Mouse (Mus musculus) cerebellum, adult 9-11 months (tissue): ENCODE data around the gene Jmjd6.

ENCODE experiments used
- DNase-seq: peaks from one replicate; pipeline ENCODE4 v3.0.0; 2022

Jmjd6 gene

DNA sequence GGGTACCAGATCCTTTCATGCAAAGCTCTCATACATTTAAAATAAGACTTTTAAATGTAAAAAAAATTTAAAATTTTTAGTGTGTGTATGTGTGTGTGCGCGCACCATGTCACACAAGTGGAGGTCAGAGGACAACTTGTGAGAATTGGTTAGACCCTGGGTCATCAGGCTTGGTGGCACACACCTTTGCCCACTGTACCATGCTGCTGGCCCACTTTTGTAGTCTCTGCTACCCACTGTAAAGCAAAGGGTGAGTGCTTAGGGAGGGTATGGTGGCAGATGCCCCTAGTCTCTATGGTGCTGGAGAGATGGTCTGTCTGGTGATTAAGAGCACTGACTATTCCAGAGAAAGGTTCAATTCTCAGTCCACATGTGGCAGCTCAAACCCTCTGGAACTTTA, 20.0 kb downstream of the Jmjd6 start:
- DNase-seq = no peak

DNA sequence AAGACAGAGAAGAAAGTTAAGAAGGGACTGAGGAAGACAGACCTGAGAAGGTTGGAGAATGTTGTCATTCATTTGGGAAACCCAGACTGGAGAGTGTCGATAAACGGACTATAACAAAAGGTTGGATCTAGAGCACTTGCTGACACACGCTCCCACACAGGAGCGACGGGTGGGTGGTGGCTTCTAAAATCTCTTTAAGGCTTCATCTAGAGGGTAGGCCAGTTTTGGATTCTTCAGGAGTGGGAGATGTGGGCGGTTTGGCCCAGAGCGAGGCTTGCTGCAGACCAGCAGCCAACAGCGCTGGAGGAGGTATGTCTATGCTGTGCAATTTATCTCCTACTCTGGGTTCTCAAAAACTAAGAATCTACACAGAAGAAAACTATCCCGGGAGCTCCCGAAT, 20.6 kb downstream of the Jmjd6 start:
- no peak for DNase-seq

DNA sequence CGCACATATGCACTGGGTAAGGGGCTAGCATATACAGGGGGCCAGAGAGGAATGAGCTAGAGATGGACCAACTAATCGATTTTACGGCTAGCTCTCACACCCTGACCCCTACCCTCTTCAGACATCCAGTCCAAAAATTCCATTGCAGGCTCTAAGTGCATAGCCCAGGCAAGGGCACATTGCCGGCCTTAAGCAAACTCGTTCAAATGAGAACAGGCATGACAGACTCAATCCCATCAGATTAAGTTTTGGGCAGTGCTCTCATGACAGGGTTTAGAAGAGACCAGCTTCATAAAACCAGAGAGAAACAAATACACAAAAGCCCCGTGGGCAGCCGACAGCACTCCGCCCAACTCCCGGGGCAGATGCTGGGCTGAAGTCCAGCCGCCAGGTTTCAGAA, 21.0 kb downstream of the Jmjd6 start:
- DNase-seq = no peak

DNA sequence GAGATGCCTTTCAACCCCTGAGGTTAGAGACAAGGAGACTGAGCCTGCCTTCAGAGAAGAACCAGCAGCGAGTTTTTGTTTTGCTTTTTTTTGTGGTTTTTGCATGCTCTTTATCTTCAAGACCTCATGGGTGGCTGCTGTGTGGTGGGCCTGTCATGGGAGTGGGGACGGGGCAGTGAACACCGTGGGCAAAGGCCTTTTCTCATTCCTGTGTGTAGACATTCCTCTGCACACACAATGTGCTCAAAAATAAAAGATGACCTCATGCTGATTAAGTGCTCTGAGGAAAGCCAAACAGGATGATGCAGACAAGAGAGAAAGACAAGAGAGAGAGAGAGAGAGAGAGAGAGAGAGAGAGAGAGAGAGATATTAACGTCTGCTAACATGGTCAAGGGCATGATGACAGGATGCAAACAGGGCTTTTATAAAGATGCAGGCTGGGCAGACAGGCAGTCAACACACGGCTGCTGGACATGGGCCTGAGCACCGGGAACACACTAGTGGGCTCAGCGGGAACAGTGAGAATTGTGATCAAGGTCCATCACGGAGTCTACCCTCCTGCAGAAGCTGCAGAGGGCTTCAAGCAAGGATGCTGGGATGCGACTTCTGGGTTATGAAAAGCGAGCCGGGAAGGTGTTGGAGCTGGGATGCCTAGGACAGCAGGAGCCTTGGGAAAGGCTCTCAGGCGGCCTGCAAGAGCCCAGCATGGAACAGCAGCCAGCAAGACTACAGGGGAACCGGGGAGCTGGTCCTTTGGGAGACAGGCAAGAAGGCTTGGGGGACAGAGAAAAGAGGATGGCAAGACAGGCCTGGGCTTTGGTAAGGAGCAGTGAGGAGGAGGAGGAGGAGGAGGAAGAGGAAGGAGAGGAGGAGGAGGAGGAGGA, 21.9 kb downstream of the Jmjd6 start:
- no peak for DNase-seq

DNA sequence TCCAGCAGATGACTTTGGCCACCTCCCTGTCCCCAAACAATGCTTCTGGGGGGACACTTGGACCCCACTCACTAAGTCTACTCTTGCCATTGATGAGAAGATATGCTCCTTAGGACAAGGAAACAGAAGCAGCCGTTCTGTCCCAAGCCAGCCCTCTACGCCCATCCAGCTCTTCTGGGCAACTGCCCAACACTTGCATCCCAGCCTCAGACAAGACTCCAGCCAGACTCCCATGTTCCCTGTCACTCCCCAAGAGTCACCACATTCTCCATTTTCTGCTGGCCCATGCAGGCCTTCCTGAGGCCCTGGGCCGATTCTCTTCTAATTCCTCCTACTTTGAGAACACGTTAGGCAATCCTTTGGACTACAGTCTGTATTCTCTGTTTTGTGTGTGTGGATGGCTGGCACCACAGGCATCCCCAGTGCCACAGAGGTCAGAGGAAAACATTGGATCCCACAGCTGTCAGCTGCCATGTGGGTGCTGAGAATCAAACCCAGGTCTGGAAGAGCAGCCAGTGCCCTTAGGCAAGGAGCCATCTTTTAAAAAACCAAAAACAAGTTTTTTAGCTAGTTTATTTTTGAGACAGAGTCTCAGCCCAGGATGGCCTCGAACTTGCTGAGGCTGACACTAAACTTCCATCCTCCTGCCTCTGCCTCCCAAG, 23.2 kb downstream of the Jmjd6 start:
- peak; percentile 17 for DNase-seq

DNA sequence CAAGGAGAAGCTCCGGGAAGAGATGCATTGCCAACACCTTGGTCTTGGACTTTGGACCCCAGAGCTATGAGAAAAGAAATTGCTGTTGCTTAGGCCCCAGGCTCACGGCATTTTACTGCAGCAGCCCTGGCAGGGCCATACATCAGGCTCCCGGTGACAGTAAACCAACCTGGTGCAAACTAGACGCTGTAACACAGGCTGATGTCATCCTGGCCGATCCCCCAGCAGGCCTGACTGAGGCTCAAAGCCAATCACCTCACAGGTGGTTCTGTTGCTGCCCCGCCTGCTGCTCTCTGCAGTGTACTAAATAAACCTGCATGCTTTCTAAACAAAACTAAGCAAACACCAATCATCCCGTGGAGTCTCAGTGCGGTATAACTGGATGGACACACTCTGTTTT, 24.5 kb downstream of the Jmjd6 start:
- peak; percentile 59 for DNase-seq

DNA sequence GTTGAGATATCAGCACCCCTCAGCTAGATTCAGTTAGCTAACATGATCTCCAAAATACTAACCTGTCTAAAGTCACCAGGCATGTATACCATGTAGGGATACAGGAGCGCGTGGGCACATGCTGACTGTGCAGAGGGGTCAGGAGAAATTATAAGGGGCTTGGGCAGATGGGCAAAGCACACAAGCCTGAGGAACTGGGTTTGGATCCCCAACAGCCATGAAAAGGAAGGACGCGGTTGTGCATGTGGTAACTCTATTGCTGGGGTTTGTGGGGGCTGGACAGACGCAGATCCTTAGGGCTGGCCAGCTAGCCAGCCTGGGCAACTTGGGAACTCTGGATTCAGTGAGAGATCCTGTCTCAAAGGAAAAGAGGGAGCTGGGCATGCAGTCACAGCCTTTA, 25.7 kb downstream of the Jmjd6 start:
- peak; percentile 7 for DNase-seq

DNA sequence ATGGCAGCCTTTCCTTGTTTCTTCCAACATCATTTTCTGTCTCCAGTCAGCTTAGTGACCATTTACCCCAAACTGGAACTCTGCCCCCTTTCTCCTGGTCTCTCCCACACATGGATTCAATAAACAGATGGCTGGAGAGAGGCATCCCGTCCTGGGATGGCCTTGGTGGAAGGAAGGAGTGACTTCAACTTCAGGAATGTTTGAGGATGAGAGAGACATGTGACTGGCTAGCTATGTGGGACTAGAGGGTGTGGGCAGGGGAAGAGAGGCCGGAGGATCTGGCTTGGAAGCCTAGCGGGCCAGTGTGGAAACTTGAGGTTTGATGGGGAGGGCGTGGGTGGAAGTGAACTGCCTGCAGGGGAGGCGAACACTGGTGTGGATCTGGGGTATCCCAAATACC, 26.5 kb downstream of the Jmjd6 start:
- peak; percentile 16 for DNase-seq

DNA sequence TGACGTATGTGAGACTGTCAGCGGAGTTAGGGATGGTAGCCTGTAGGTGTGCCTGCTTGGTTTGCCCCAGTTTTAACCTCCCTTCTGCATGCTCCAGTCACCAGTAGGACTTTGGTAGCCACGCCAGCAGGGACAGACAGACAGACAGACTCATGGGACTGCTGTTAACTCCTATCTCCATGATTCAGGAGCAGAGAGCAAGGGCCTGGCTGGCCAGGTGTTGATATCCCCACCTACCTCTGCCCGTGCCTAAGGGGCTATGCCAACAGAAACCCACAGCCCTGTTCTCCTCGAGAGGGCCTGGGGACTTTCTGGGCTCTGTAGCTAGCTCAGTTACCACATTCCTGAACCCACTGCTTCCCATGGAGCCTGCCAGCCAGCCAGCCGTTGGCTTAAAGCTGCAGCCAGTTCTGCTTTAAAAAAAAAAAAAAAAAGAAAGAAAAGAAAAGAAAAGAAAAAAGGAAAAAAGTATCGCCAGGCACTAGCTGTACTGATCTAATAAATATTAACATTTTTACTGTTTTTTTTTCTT, 28.3 kb downstream of the Jmjd6 start:
- DNase-seq = peak; percentile 19

DNA sequence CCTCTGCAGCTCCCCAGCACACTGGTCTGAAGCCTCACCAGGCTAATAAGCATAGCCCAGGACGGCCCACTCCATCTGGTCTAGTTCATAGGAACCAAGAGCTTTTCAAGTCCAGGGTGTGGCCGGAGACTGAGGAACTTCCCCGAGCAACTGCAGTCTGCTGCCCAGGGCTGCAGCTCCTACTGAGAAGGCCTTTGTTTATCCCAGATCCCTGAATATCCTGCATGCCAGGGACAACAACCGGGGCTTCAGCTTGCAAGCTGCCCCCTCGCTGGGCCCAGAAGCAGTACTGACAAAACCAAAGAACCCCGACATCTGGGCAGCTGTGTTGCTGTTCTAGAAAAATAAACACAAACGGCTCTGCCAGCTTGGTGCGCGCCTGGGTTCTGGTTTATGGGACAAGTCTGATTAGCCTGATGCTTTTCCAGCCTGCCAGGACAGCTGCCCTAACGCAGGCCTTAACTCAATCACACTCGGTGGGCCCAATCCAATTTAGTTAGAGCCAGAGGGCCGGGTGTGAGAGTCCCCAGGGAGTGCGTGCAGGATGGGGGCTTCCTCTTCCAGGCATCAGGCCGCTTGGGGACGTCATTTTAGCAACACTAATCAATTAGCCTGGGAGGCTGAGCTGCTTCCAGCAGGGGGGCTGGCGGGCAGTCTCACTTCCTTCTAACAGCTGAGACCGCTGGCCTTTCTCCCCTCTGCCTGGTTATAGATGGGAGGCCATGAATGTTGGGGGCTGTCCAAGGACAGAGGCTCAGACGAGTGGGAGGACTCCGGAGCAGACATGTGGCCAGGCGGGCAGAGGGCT, 29.0 kb downstream of the Jmjd6 start:
- DNase-seq = peak; percentile 31

DNA sequence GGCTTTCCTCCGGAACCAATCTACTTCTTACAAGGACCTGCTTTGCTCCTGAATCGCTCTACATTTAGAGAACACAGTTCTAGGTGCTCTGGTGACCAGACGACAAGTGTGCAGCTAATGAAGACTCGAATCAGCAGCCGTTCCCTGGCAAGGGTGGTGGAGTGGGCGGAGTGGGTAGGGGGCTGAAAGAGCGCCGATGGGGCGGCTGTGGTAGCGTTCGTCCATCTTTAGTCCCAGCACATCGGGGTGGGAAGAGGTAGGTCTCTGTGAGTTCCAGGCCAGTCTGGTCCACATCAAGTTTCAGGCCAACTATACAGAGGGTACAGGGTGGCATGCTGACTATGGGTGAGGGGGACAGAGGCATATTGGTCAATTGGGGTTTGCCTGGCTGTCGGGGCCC, 29.6 kb downstream of the Jmjd6 start:
- no peak for DNase-seq

DNA sequence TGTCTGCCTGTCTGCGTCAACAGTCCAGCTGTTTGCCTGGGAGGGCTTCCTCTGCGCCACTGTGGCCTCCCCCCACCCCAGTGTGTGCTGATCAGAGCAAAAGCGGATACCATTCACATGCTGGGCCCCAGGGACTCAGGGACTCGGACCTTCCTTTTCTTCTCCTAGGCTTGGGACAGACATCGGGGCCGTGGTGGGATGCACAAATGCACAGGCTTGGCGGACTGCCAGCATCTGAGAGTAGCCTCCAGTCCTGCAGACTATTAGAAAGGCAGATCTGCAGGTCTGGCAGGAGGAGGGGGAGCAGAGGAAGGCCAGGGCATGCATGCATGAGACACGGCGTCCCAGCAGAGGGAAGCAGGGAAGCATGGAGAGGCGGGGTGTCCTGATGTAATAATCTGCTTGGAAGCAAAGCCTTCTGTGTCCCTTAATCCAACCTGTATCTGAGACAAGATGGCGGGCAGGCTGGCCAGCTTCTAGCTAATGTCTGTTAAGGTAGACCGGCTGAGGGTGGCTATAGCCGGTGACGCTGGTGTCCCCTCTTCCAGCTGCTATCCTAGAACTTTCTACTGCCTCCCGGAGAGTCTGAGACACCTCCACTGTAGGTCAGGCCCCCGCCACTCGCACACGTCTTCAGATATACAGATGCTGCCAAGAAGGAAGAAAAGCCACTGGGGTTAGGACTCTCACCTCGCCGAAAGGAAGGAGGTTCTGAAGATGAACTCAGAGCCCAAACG, 30.3 kb downstream of the Jmjd6 start:
- peak; percentile 61 for DNase-seq

DNA sequence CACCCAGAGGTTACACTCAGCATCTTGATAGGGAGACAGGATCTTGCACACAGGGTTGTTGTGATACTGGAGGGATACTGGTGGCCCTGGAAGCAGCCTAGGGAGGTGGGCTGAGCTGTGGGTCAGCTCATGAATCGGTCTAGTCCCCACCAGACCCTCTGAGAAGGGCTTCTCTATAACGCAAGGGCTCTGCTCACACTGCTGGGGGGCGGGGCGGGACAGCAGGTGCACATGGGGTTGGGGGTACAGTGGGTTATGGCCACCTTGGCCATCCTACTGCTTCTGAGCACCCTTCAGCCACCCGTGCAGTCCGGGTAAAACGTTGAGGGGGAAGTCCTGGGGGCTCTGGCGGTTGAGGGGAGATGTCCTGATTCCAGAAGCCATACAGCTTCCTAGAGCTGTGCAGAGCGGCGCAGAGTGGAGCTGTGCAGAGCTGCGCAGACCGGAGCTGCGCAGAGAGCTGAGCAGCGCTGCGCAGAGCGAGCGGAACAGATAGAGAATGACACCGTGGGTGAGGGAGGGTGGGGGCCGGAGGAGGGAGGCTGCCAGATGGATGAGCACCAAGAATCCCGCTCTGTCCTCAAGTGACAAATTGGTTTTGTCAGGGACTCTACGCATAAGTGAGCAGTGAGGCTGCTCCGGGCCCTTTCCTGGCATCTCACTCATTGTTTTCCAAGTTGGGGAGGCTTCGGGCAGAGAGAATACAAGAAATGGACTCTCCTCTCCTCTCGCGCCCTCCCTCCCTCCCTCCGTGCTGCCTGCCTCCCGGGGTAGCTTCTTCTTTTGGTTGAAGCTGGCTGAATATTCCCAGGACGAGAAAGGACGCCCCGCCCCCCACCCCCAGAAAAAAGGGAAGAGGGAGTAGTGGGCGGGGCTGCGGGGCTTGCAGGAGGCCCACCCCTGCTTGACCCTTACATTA, 32.0 kb downstream of the Jmjd6 start:
- peak; percentile 89 for DNase-seq

DNA sequence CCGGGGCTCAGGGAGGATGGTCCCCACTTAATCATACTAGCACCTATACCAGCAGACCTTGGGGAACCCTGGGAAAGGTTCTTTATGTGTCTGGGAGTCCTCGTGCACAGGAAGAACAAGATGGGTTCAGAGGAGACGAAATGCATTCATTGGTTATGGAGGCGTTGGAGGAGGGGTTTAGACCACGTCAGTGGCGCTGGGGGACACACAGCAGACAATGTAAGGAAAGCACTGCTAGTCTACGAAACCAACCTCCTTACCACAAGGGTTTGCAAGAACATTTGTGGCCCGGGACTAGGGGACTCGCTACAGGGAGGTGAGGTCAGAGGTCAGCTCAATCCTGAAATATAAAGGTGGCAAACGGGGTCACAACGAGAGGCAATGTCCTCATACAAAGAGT, 32.7 kb downstream of the Jmjd6 start:
- DNase-seq = peak; percentile 53

DNA sequence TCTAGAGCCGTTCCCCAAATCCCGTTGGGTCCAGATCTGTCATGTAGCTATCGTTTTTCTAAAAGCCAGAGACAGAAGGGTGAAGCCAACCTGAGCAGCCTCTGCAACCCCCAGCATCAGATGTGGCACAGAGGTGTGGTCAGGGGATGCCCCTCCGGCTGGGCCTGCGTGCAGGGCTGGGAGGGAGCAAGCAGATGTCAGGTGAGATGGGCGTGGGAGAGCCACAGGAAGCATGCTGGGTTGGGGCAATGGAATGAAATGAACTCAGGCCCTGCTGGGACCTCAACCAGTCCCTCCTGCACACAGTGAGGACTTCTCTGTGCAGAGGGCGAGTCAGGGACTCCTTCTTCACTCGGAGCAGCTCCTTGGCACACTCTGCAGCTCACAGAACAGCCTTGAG, 33.7 kb downstream of the Jmjd6 start:
- DNase-seq = peak; percentile 39

DNA sequence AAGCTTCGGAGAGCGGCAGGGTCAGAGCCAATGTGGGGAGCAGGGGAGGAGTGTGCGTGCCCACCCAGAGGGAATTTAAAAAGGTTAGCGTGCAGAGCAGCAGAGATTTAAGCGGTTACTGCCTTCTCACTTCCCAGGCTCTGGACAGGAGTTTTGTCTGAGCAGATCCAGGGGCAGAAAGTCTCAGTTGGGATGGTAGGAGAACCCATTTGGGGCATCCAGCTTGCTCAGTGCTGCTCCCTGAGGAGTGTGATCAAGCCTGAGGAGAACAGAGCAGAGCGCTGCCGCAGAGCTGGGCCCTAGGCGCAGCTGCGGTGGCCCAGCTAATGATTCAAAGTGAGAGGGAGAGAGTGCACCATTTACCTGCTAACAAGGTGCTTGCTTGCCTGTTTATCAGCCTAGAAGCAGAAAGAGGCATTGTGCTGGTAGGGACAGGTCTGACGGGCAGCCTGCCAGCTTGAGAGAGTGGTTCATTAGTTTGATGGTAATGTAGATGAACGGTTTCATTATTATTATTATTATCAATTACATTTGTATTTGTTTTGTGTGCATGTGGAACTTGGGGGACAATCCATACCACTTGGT, 34.3 kb downstream of the Jmjd6 start:
- no peak for DNase-seq

DNA sequence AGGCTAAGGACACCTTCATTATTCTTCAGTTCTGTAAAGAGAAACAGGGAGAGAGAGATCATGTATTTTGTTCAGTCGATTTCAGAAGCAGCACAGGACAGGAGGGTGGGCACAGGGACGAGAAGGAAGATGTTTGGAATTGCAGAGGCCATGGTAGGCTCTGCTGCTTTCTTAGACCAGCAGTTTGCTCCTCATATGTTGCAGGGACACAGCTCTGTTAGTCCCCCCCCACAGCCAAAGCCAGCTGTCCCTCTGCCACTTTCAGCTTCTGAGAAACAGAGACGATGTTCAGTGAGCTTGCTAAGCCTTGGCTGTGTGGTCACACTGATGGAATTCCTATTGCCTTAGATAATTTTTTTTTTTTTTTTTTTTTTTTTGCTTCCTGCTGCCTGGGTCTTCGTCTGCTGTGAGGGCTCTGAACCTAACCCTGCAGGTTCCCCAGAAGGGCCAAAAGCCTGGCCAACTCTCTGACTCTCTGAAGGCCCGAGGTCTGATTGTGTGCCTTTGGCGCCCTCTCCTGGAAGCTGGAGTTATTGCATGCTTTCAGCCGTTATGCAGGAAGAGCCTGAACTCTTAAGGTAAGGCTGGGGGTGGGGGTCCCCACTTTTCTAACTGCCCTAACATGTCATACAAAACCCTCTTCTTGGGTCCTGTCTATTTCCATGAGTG, 35.2 kb downstream of the Jmjd6 start:
- DNase-seq = peak; percentile 85

DNA sequence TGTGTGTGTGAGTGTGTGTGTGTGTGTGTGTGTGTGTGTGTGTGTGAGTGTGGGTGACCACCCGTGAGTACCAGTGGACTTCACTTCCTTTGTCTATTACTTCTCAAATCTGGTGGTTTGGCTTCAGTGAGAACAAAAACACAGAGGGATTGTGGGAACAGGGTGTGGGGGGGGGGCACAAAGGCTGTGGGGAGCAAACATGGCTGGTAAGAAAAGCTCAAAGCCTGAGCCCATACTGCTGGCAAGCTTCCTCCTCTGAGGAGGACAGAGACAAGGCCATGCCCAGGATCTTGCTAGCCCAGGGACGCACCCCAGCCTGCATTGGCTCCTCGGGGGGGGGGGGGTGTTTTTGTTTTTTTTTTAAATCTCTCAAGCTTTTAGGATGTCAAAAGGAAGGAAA, 35.7 kb downstream of the Jmjd6 start:
- peak; percentile 10 for DNase-seq

DNA sequence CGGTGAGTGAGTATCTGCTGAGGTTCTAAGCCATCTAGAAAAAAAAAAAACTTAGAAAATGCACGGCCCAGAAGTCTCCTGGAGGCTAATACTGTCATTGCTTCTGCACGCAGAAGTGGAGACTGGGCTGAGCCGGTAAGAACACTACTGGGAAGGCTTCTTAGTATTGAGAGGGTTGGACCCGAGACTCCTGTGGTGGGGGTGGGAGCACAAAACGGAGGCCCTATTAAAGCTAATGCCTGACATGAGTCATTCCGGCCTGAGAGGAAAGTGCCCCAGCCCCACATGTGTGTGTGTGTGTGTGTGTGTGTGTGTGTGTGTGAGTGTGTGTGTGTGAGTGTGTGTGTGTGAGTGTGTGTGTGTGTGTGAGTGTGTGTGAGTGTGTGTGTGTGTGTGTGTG, 36.1 kb downstream of the Jmjd6 start:
- DNase-seq = peak; percentile 16
